Mouse (Mus musculus): ENCODE measurements around the gene Ccdc110.

Gene Ccdc110

DNA sequence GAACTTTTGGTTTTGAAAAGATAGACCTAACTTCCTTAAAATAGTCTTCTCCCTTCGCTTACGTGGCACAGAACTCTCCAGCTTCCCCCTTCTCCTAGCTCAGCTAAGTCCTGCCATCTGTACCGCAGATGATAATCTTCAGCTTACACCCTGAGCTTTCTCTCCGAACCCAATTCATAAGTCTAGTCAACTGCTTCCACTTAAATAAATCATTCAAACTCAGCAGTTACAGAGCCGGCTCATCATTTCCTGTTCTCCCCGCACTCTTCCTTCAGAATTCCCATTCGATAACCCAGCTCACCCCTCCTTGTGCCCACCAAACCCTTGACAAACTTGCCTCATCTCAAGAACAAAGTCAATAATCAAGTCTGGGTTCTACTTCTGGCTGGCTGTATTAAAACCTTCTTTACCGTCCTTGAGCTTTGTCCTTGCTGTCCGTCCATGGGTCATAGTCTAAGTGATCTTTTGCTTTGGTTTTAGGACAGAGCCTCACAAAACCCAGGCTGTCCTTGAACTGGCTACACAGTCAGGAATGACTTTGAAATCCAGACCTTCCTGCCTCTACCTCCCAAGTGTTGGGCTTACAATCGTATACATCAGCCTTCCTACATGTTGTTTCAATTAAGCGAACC, 41.5 kb downstream of the Ccdc110 start:
- DNase-seq (ENCODE audit: low spot score), result no peak

GRCm38 (mm10) chr8:45986665-45987064, 52.2 kb downstream of the Ccdc110 start:
- DNase-seq (ENCODE audit: low spot score), result no peak

- no peak for DNase-seq (ENCODE audit: low spot score)
These were observed 53.8 kb downstream of the Ccdc110 start for GRCm38 (mm10) chr8:45988189-45988588.

DNA sequence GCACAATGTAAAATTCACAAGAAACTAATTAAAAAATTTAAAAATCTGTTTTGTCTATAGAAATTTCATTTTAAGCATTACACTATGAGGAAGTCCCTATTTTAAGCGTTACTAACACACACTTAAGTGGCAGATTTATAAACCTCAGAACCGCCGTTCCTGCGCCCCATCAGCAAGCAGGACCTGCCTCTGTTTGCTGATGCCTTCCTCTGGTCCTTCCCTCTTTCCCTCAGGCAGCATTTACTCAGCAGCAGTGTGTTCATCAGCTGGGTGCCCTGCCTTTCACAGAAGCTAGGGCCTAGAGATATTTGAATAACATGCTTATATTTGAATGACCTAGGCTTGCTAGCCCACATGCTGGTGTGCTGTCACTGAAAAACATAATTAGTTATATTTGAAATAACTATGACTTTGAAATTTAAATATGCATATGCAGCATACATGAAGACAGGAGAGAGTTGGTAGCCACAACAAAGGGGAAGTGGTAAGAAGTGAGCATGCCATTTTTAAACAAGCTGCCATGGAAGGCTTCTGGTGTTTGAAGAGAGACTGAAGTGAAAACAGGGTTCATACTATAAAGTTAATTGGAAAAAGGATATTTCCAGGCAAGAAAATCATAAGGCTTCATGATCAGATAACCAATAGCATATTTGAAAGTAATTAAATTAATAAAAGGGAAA, 56.4 kb downstream of the Ccdc110 start:
- DNase-seq (ENCODE audit: low spot score), result no peak
